Mouse (Mus musculus): ENCODE measurements around the gene Ubap1l.

Gene Ubap1l

GRCm38 (mm10) chr9:65374468-65375162 is 13.8 kb downstream of the Ubap1l start:
- DNase-seq, result no peak

DNA sequence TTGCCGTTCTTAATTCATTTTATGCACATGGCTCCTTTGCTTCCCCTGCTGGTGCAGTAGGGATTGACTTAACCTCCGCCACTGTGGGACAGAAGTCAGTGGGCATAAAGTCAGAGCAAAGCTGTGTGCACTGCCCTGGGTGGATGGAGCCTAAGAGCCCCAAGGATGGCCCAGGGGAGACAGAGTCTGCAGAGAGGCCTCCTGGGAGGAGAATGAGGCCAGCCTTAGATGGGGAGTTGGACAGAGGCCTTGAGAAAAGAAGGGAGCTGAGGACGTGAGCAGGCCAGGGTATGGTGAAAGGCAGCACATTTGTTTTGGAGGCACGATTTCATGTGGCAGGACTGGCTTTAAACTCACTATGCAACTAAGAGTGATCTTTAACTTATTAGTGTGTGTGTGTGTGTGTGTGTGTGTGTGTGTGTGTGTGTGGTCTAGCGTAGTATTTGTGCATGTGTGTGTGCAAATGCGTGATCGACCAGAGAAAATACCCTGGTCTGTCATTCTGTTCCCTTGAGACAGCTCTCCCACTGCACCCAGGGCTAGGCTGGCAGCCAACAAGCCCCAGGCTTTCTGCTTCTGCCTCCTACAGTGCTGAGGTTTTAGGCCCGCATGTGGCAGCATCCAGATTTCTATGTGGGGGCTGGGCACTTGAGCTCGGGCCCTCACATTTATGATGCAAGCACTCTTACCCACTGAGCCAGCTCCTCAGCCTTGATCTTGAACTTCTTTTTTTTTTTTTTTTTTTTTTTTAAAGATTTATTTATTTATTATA is 14.5 kb downstream of the Ubap1l start:
- DNase-seq, result no peak

- DNase-seq, result no peak
Measured at GRCm38 (mm10) chr9:65381017-65381590, 20.3 kb downstream of the Ubap1l start.

DNA sequence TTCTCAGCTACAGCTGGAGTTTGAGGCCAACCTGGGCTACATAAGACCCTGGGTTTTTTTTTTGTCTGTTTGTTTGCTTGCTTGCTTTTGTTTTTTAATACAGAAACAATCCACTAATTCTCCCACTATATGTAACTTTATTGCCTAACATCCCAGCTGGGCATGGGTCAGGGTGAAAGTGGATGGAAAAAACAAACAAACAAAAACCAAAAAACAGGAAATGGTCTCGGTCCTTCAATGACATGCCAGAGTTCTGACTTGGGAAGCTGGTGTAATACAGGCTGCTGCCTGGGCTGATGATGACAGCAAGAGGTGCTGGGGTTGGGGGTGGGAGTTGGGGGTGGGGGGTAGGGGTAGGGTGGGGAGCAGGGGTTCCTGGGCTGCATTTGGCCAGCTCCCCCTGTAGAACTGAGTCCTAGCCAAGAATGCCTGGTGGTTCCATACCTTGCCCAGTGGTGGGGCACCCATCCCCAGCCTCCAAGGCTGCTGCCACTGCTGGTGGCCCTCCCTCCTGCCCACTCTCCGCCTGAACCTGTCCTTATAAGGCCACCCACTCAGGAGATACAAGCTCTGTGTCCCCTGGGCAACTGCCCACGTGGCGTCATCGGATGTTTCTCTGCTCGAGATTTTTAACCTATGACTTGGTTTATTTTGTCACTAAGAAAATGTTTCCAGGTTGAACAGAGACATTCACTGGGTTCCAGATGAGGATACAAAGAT is 21.4 kb downstream of the Ubap1l start:
- DNase-seq, result no peak

- no peak for DNase-seq
Measured at GRCm38 (mm10) chr9:65382751-65383097, 21.9 kb downstream of the Ubap1l start.

GRCm38 (mm10) chr9:65384276-65384675 is 23.4 kb downstream of the Ubap1l start:
- no peak for DNase-seq

DNA sequence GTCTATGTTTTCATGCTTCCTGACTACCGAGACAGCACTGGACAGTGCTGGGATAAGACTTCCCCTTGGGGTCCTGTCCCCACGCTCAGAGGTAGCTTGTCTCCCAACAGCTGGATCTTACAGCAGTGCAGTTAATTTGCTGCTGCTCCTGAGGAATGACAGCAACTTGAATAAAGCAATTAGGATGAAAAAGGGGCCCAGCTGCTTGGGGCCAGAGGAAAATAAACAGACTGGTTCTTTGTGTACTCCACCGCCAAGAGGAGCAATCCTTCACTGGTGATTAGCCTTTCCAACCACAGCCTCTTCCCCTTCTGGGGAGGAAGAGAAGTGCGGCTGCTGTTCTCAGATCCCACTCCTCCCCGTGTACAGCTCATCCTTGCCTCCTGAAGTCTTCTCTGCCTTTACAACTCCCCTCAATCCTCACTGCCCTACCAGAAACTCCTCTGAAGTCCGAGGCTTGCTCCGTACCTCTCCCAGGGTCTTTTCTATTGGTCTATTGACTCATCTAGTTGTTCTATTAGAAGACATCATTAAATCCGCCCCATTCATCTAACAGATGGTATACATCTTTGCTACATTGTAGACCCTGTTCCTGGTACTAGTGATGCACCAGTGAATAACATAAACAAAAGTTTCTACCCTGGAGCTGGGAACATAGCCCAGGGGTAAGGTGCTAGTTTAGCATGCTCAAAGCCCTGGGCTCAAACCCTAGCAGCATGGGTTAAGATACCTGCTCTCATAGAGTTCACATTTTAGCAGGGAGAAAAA is 25.7 kb downstream of the Ubap1l start:
- DNase-seq, result no peak

DNA sequence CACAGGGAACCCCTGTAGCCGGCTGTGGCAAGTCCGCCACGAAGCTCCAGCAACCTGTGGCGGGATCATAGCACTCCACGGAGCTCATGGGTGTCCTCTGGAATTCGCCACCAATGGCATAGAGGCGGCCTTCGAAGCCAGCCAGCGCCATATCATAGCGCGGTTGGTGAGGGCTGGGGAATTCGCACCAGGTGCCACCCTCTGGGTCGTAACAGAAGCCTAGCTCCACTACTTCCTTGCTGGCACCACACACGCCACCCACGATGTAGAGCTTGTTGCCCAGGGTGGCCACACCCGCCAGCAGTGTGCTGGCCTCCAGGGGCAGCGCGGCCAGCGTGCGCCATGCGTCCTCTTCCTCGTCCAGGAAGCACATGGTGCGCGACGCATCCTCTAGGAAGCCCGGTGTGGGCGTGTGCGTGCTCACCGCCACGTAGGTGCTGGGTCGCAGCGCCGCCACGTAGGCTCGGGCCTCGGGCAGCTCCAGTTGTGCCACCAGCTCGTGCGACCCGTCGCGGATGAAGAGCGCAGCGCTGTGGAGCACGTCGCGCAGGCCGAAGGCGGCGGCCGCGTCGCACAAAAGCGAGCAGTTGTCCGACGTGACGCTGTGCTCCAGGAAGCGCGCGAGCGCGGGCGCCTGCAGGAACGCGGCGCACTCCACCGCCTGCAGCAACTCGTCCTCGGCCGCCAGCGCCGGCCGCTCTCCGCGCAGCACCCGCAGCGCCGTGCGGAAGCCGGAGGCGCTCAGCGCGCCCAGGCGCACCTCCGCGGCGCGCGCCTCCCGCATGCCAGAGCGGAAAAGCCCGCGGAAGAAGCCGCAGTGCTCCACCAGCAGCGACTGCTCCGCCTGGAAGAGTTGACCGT is 30.1 kb downstream of the Ubap1l start:
- no peak for DNase-seq

DNA sequence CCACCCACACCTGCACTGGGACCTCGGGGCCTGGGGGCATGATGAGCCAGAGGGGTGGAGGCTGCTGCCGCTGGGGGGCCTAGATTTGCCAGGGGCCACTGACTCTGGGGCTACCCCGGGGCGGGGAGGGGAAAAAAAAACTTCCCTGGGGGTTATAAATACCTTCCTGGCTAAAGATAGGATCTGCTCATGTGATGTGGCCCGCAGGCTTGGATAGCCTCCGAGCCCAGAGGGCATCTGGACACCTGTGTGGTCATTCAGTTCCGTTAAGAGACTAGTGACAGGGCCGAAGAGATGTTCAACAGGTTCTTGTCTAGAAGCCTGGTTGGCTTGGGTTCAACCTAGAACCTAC is 30.7 kb downstream of the Ubap1l start, which contains the start of gene Kbtbd13:
Kbtbd13 (minus strand) TSS at position 40 of the 352 bp plus-strand sequence.
- no peak for DNase-seq

DNA sequence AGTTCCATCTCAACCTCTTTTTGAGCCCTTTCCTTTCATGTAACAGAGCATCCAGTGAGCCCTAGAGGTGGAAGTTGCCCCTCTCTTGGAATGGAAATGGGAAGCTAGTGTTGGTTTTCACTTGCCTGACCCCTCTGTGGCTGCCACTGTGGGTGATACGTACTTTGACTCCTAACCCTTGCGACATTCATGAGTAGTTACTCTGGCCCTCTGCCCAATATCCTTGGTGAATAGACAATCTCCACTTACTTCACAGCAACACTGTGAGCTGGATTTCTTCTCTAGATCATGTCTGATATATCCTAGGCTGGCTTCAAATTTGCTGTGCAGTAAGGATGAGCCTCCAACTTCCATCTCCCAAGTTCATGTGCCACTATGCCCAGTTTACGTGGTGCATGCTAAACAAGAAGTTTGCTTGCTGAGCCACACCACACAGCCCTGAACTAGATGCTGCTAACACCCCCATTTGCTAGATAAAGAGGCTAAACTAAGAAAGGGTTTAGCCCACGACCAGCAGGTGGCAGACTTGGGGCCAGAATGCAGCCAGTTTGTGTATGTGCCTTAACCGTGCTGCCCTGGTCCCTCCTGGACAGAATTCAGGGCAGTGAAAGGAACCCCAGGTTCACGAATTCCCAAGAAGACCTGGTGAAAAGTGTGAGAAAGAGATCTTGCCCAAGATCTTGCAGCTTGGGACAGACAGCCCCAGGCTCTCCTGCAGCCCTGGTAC is 32.0 kb downstream of the Ubap1l start:
- DNase-seq, result peak; percentile 65

DNA sequence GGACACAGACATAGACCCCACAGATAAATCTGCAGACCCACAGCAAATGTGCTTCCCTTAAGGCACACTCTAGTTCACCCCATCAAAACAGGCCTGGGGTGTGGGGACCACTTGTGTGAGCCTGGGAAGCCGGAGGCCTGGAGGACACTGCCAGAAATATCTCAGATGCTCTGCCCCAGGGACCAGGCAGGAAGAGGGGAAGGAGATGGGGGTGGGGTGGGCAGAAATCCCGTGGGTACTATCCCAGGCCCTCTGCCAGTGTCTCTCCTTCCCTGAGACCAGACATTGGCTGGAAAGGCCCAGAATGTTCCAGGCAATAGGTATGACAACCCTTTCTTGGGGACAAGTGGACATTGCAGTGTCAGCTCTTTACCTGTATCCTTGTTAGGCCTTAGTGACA is 32.8 kb downstream of the Ubap1l start:
- DNase-seq, result no peak

- no peak for DNase-seq
Measured at GRCm38 (mm10) chr9:65394360-65394759, 33.5 kb downstream of the Ubap1l start.

- peak; percentile 75 for DNase-seq
Measured at GRCm38 (mm10) chr9:65398279-65398678, 37.4 kb downstream of the Ubap1l start, which contains the start of gene Rasl12. Rasl12 (plus strand) TSS chr9:65398506.

- DNase-seq, result no peak
Measured at GRCm38 (mm10) chr9:65399934-65400333, 39.1 kb downstream of the Ubap1l start.

DNA sequence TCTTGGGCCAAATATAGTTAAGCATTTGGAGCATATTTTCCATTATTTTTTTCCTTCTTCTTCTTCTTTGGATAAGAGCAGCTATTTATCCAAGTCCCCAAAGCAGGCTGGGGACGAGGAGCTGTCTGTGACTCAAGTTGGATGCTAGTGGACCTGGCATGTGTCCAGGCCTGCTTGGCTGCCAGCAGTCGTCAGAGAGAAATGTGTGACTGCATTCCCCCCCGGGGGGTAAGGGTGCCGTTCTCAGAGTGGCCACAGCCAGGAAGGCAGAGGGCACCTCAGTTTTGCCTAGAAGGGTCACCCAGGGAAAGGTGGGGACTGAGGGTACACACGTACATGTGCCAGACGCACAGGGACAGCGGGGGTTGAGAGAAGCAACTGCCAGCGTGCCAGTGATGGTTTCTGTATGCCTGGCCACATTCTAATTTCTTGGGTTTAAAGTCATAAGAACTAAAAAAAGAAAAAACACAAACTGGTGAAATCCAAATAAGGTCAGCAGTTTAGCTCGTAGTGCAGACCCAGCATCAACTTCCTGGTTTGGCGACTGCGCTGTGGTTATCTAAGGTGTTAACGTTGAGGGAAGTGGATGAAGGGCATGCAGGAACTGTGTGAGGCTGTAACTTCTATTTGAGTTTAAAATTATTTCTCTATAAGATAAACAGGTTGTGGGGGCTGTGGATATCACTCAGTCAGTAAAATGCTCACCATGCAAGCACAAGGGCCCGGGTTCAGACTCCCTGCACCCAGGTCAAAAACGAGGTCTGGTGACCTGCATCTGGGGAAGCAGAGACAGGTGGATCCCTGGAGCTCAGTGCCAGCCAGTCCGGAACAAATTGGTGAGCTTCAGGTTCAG is 43.7 kb downstream of the Ubap1l start:
- no peak for DNase-seq

- DNase-seq, result no peak
Measured at GRCm38 (mm10) chr9:65405184-65405449, 44.3 kb downstream of the Ubap1l start.

- DNase-seq, result no peak
Measured at GRCm38 (mm10) chr9:65407327-65407726, 46.5 kb downstream of the Ubap1l start.

DNA sequence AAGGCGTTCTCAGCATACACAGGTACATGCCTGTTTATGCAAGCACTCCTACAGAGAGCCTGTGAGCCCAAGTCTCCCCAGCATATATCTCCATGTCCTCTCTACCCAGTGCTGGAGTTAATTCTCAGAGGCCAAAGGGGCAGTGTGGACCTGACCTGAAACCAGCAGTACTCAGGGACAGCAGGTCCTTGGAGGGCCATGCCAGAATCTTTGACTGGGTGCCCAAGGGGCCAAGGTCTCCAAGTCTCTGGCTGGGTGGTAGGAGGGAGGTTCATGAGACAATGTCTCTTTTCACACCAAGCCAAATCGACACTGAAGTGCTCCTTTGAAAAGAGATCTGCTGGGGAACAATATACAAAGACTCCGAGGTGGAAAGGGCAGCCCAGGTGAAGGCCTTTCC is 47.0 kb downstream of the Ubap1l start:
- no peak for DNase-seq

- DNase-seq, result no peak
Measured at GRCm38 (mm10) chr9:65408871-65409295, 48.0 kb downstream of the Ubap1l start.

DNA sequence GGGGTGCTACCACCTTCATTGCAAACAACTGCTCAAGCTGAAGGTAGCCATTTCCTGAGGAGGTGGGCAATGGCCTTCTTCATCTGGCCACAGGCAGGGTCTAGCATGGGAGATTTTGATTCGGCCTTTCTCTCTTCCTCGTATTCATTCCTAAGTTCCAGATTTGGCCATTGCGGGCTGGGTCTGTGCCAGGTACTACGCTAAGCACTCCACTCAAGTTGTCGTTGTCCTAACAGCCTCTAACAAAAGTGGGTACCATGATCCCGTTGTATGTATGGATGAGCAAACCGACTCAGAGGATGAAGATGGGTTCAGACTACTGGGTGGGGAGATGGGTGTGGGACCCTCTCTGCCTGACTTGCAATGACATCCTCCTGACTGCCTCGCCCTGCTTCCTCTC is 49.5 kb downstream of the Ubap1l start:
- DNase-seq, result no peak
